Mouse (Mus musculus) midbrain, embryonic 12.5 days (tissue): Measurements from ENCODE around the gene Spdl1. TPM values are rescaled to one million over a fixed set of nuclear protein-coding genes. Genes with fewer than 3 reads are reported as not detected.

Experiments
- ATAC-seq: fragments of 200-750 bp; cut with Nextera tagmentation; 2 replicates; pipeline ENCODE4 v1.8.0; 2017; ENCODE audit warnings: low read depth, moderate TSS enrichment, moderate library complexity; ENCODE audit not compliant: low FRiP score
- H3K27ac ChIP-seq: fragments of 300-500 bp; sonication (generic); replicated peaks from 2 replicates; pipeline ENCODE4 v1.5.1; 2016; ENCODE audit warnings: mild to moderate bottlenecking
- H3K27me3 ChIP-seq: fragments of 300-500 bp; sonication (generic); 2 replicates; pipeline ENCODE4 v1.6.1; 2016; ENCODE audit warnings: mild to moderate bottlenecking
- H3K36me3 ChIP-seq: fragments of 300-500 bp; sonication (generic); 2 replicates; pipeline ENCODE4 v1.6.1; 2016
- H3K4me1 ChIP-seq: fragments of 300-500 bp; sonication (generic); 2 replicates; pipeline ENCODE4 v1.6.1; 2016
- H3K4me2 ChIP-seq: fragments of 300-500 bp; sonication (generic); replicated peaks from 2 replicates; pipeline ENCODE4 v1.6.1; 2016; ENCODE audit warnings: mild to moderate bottlenecking, moderate library complexity
- H3K4me3 ChIP-seq: fragments of 300-500 bp; sonication (generic); 2 replicates; pipeline ENCODE4 v1.5.1; 2016; ENCODE audit warnings: mild to moderate bottlenecking
- H3K9ac ChIP-seq: fragments of 300-500 bp; sonication (generic); replicated peaks from 2 replicates; pipeline ENCODE4 v1.6.1; 2016; ENCODE audit warnings: mild to moderate bottlenecking, moderate library complexity
- H3K9me3 ChIP-seq: fragments of 300-500 bp; sonication (generic); 2 replicates; pipeline ENCODE4 v1.6.1; 2016; ENCODE audit warnings: mild to moderate bottlenecking
- WGBS: fragments of 180-500 bp; shearing (Covaris S2); methylation state at CpG from one replicate; pipeline ENCODE4 v1.1.7; 2016; 5-methylcytosine and 5-hydroxymethylcytosine counted together
- polyA plus RNA-seq: library from polyadenylated mRNA; unstranded; fragments of >200 nt; fragmentation: Nextera tagmentation; extraction: Ambion mirVana; gene quantifications from 2 replicates; pipeline ENCODE4 v1.2.1, GENCODE M21; 2016

The Spdl1 gene
- polyA plus RNA-seq, 1 experiment from 2014 or later, result 20.7 TPM

GRCm38 (mm10) chr11:34796097-34796496 is 37.3 kb downstream of the Spdl1 start:
- Histone ChIP-seq H3K27ac (no peak overlapping the region), H3K9me3 (no peaks in the 10 kb centered on the region), H3K9ac (no peak overlapping the region), H3K4me1 (no peaks in the 10 kb centered on the region), H3K27me3 (no peaks in the 10 kb centered on the region), H3K4me2 (no peak overlapping the region), H3K4me3 (no peak overlapping the region), H3K36me3 (no peaks in the 10 kb centered on the region)
- ATAC-seq, result no peak
- 23% methylated on average over 4 of the region's 4 CpGs for WGBS

DNA sequence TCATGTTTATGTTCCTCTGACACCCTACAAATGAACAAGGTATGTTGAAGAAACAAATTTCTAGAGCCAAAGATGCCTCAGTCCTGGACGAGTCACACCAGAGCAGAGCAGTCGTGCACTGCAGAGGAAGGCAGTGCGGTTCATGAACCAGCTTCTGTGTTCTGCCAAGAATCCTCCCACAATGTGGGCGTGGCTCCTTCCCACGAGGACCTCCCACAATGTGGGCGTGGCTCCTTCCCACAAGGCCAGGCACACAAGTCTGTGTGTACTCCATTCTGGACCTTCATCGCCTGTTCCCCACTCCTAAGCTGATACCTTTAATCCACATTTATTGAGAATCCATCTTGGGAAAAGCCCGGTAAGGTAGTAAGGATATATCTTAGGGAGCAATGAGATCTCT is 41.6 kb downstream of the Spdl1 start:
- Histone ChIP-seq H3K4me2 (no peak overlapping the region), H3K27me3 (no peaks in the 10 kb centered on the region), H3K9ac (no peak overlapping the region), H3K36me3 (no peaks in the 10 kb centered on the region), H3K9me3 (no peaks in the 10 kb centered on the region), H3K27ac (no peak overlapping the region), H3K4me1 (no peaks in the 10 kb centered on the region), H3K4me3 (no peak overlapping the region)
- no peak for ATAC-seq
- 75% methylated on average over 8 of the region's 8 CpGs for WGBS

- Histone ChIP-seq H3K4me3 (no peak overlapping the region), H3K4me1 (no peaks in the 10 kb centered on the region), H3K9me3 (no peaks in the 10 kb centered on the region), H3K36me3 (no peaks in the 10 kb centered on the region), H3K9ac (no peak overlapping the region), H3K27ac (no peak overlapping the region), H3K4me2 (no peak overlapping the region), H3K27me3 (no peaks in the 10 kb centered on the region)
- no peak for ATAC-seq
These were observed 48.6 kb downstream of the Spdl1 start for GRCm38 (mm10) chr11:34784864-34785263.

GRCm38 (mm10) chr11:34783587-34784043 is 49.8 kb downstream of the Spdl1 start, which contains the start of gene Dock2:
TSS of gene Dock2 (minus strand) at chr11:34783892.
- no peaks in the 10 kb centered on the region for H3K9me3 ChIP-seq
- no peak within 1 kb of the TSS for H3K27ac ChIP-seq
- ATAC-seq, result no peak
- H3K9ac ChIP-seq, result no peak within 1 kb of the TSS
- no peaks in the 10 kb centered on the region for H3K36me3 ChIP-seq
- no peak within 1 kb of the TSS for H3K4me3 ChIP-seq
- no peaks in the 10 kb centered on the region for H3K4me1 ChIP-seq
- H3K27me3 ChIP-seq, result no peaks in the 10 kb centered on the region
- no peak within 1 kb of the TSS for H3K4me2 ChIP-seq
- WGBS, result 91% methylated on average over 12 of the region's 12 CpGs

GRCm38 (mm10) chr11:34782516-34783430 is 50.7 kb downstream of the Spdl1 start:
- Histone ChIP-seq H3K9me3 (no peaks in the 10 kb centered on the region), H3K9ac (no peak overlapping the region), H3K4me2 (no peak overlapping the region), H3K4me1 (no peaks in the 10 kb centered on the region), H3K36me3 (no peaks in the 10 kb centered on the region), H3K27ac (no peak overlapping the region), H3K27me3 (no peaks in the 10 kb centered on the region), H3K4me3 (no peak overlapping the region)
- no peak for ATAC-seq
- WGBS, result 78% methylated on average over 8 of the region's 8 CpGs

- H3K27ac ChIP-seq, result no peak overlapping the region
- H3K9ac ChIP-seq, result no peak overlapping the region
- no peak overlapping the region for H3K4me2 ChIP-seq
- ATAC-seq, result no peak
- no peaks in the 10 kb centered on the region for H3K36me3 ChIP-seq
- WGBS, result 90% methylated on average over 2 of the region's 2 CpGs
- no peaks in the 10 kb centered on the region for H3K9me3 ChIP-seq
- no peaks in the 10 kb centered on the region for H3K27me3 ChIP-seq
- H3K4me1 ChIP-seq, result no peaks in the 10 kb centered on the region
- H3K4me3 ChIP-seq, result no peak overlapping the region
These were observed 52.7 kb downstream of the Spdl1 start for GRCm38 (mm10) chr11:34780786-34781185.

- H3K9me3 ChIP-seq, result no peaks in the 10 kb centered on the region
- no peak overlapping the region for H3K4me3 ChIP-seq
- H3K27ac ChIP-seq, result no peak overlapping the region
- no peaks in the 10 kb centered on the region for H3K36me3 ChIP-seq
- no peak for ATAC-seq
- H3K27me3 ChIP-seq, result no peaks in the 10 kb centered on the region
- 92% methylated on average over 4 of the region's 4 CpGs for WGBS
- no peak overlapping the region for H3K4me2 ChIP-seq
- H3K9ac ChIP-seq, result no peak overlapping the region
- no peaks in the 10 kb centered on the region for H3K4me1 ChIP-seq
These were observed 53.5 kb downstream of the Spdl1 start for GRCm38 (mm10) chr11:34779966-34780365.

DNA sequence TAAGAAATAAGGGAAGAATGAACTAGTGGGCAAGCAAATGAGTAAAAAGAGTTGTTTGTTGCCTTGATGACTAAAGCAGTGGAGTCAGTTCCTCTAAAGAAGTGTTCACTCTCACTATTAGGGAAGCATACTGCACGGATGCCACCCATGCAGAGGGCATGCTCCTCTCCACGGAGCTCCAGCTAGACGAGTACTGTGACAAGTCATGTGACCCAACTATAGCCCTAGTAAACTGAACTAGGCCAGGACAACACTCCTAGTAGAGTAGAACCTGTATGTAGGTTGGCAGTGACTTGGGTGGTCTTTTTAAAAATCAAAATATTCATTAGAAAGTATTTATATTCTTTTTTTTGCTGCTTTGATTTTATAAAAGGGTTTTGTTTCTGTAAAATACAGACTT is 55.1 kb downstream of the Spdl1 start:
- H3K27ac ChIP-seq, result no peak overlapping the region
- H3K4me3 ChIP-seq, result no peak overlapping the region
- no peak overlapping the region for H3K4me2 ChIP-seq
- H3K27me3 ChIP-seq, result no peaks in the 10 kb centered on the region
- H3K9ac ChIP-seq, result no peak overlapping the region
- H3K36me3 ChIP-seq, result no peaks in the 10 kb centered on the region
- no peak for ATAC-seq
- no peaks in the 10 kb centered on the region for H3K4me1 ChIP-seq
- H3K9me3 ChIP-seq, result no peaks in the 10 kb centered on the region
- WGBS, result 86% methylated on average over 3 of the region's 3 CpGs

DNA sequence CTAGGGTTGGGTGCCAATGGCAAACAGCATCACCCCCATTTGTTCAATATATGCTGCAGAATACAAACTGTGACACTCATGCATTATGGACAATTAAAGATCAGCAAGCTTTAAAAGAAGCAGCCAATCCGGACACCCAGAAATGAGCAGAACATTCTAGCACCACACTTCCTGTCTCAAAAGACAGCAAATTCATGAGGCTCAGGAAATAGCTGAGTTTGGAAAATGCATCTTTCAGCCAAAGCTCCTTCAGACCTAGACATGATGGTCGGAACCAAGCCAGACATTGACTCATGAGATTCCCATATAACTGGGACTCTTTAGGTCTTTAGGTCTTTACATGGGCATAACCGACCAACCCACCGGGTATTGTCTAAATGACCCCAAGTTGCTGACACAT is 55.9 kb downstream of the Spdl1 start:
- Histone ChIP-seq H3K27me3 (no peaks in the 10 kb centered on the region), H3K4me3 (no peak overlapping the region), H3K4me2 (no peak overlapping the region), H3K4me1 (no peaks in the 10 kb centered on the region), H3K27ac (no peak overlapping the region), H3K36me3 (no peaks in the 10 kb centered on the region), H3K9ac (no peak overlapping the region), H3K9me3 (no peaks in the 10 kb centered on the region)
- WGBS, result 94% methylated on average over 4 of the region's 4 CpGs
- ATAC-seq, result no peak

DNA sequence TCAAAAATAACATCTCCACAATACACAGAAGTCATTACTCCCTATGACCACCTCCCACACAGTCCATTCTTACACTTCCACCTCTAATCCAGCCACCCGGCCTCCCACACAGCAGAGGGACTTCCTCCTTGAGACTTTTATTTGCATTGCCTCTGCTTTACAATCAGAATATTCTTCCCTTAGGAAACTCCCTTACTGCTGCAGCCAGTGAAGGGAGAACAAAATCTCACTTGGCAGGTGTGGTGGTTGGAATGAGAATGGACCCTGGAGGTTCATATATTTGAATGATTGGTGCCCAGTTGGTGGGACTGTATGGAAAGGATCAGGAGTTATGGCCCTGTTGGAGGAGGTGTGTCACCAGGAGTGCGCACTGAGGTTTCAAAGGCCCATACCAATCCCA is 57.4 kb downstream of the Spdl1 start:
- H3K4me1 ChIP-seq, result no peaks in the 10 kb centered on the region
- no peak overlapping the region for H3K4me2 ChIP-seq
- no peak overlapping the region for H3K4me3 ChIP-seq
- WGBS, result 78% methylated on average over 2 of the region's 2 CpGs
- no peak overlapping the region for H3K27ac ChIP-seq
- no peaks in the 10 kb centered on the region for H3K9me3 ChIP-seq
- no peaks in the 10 kb centered on the region for H3K36me3 ChIP-seq
- no peak overlapping the region for H3K9ac ChIP-seq
- no peak for ATAC-seq
- no peaks in the 10 kb centered on the region for H3K27me3 ChIP-seq

- no peaks in the 10 kb centered on the region for H3K4me1 ChIP-seq
- no peaks in the 10 kb centered on the region for H3K36me3 ChIP-seq
- WGBS, result 67% methylated on average over 2 of the region's 2 CpGs
- no peak overlapping the region for H3K4me2 ChIP-seq
- H3K9ac ChIP-seq, result no peak overlapping the region
- H3K4me3 ChIP-seq, result no peak overlapping the region
- no peaks in the 10 kb centered on the region for H3K9me3 ChIP-seq
- no peak for ATAC-seq
- H3K27ac ChIP-seq, result no peak overlapping the region
- no peaks in the 10 kb centered on the region for H3K27me3 ChIP-seq
These were observed 58.8 kb downstream of the Spdl1 start for GRCm38 (mm10) chr11:34774636-34775035.

DNA sequence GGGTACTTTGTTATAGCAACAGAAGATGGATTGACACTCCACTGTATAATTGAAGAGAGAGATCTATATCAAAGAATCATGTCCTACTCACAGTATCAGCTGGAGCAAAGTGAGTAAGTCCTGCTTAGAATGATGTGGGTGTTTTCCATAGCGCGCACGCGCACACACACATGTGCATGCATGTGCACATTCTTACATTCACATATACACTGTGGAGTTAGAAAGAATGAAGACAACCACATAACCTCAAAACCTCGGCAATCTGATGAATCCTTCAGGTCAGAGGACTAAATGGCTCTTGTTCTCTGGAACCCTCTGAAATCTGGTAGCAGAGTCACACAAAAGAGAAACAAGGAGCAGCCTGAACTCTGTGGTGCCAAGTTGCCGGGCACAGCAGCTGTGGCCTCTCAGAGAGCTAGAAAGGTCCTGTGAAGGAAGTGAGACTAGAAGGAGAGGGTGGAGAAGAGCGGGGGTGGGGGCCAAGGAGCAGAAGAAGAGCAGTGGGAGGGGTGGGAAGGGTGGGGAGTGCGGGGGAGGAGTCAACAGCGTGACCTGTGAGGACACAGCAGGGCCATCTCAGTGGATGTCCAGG is 60.0 kb downstream of the Spdl1 start:
- no peak overlapping the region for H3K27ac ChIP-seq
- no peaks in the 10 kb centered on the region for H3K36me3 ChIP-seq
- no peaks in the 10 kb centered on the region for H3K9me3 ChIP-seq
- H3K4me1 ChIP-seq, result no peaks in the 10 kb centered on the region
- ATAC-seq, result no peak
- 91% methylated on average over 9 of the region's 9 CpGs for WGBS
- no peak overlapping the region for H3K9ac ChIP-seq
- no peak overlapping the region for H3K4me2 ChIP-seq
- H3K27me3 ChIP-seq, result no peaks in the 10 kb centered on the region
- H3K4me3 ChIP-seq, result no peak overlapping the region
